Mouse (Mus musculus): ENCODE data around the gene Inhbb.

Gene Inhbb

DNA sequence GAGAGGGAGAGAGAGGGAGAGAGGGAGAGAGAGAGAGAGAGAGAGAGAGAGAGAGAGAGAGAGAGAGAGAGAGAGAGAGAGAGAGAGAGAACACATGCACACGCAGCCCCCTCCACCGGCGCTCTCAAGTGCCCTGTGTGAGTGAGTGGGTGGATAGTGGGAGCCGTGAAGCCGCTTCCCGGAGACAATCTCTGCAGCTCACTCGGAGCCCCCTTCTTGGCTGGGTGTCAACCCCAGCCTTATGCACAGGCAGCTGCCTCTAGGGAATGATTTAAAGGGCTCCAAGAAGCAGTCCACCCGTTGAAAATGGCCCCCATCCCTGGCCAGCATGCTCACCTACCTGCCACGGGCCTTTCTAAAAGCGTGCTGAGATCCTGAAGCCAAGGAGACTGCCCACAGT, 38.1 kb downstream of the Inhbb start:
- DNase-seq (ENCODE audit: inconsistent ontology term) = no peak

DNA sequence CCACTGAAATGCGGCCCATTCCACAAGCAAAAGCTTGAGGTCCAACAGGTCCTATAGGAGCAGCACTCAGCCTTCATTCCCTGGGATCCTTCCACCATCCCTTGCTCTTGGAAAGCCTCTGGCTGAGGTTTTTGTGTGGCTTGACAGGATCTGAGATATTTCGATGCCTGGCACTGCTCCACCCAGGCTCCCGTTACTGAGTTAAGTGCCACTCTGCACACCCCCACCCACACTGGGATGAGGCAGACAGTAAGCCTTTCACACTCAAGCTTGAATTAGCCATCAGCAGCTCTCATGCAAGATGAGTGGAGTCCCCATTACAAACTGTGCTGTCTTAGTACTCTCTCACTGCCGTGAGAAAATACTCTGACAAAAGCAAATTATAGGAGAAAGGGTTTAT, 41.4 kb downstream of the Inhbb start:
- DNase-seq (ENCODE audit: inconsistent ontology term) = peak; percentile 36

DNA sequence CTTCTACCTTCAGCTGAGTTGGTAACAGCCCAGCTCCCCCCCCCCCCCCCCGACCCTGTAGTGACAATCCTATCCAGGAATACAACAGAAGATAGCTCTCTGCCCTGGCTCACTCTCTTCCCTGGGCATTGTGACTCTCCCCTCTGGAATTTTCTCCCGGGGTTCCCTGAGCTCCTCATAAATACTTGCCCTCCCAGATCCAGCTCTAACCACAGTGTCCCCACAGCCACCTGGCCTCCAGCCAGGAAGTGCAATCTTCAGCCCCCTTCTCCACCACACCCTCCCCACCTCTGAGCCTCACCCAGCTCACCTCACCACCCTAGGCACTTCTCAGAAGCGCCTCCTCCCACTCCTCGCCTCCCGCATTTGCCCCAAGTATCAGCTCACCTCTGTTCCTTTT, 46.7 kb downstream of the Inhbb start:
- DNase-seq (ENCODE audit: inconsistent ontology term) = peak; percentile 75

DNA sequence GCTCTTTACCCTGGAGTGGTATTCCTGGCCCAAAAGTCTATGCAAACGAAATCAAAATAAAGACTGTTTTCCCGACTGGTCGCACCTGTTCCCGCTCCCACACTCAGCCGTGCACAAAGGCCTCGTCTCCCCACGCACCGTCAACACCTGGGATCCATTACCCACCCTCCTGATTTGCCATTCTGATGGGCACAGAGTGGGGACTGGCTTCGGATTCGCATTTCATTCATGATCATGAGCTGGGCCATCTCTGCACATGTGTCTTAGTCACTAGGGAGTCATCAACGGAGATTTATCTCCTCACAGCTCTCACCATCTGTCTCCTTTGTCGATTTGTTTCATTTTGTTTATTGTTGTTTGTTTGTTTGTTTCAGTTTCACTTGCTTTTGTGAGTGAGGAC, 54.5 kb downstream of the Inhbb start:
- DNase-seq (ENCODE audit: inconsistent ontology term) = no peak

DNA sequence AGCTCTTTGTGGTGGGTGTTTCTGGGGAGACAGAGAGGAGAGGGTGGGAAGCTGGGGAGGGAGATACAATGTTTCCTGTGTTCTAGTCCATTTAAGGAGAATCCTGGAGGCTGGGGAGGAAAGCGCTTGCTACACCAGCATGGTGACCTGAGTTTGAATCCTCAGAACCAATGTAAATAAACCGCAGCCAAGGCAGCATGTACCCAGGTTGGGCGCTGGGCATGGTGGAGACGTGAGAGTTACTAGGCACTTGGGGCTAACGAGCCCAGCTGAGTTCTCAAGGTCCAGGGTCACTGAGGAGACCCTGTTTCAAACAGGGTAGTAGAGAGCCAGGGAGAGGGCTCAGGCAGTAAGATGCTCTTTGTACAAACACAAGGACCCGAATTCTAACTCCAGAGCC, 55.7 kb downstream of the Inhbb start:
- DNase-seq (ENCODE audit: inconsistent ontology term) = no peak

Measured in Muller cell, postnatal 12 days (primary cell).